8 mouse cellular contexts compared by ENCODE assay signal in the genomic region with DNA sequence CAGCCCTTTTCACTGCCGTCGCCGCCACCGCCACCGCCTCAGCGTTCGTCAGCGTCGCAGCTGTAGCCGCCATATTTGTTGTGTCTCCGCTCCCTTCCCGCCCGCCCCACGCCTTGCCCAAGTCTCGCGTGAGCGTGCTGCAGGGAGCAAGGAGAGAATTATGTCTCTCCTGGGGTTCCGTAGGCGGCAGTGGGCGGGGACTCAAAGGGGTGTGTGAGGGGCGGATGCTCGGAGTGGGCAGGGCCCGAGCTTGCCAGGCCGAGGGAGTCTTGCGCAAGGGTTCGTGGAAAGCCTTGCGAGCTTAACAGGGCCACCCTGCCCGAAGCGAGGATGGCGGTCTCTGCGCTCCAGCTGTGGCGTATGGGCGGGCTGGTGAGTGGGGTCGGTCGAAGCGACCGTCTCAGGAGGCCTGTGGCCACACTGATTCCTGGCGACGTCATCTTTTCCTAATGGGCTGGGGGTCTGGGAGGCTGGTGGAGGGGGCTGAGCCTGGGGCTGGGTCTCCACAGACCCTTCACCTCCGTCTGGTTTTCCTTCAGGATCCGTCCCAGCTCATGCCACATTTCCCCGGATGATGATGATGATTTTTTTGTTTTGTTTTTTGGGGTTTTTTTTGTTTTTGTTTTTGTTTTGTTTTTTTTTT. TPM values are rescaled to one million over a fixed set of nuclear protein-coding genes. Genes with fewer than 3 reads are reported as not detected.
DNase-seq lines count a peak whose midpoint lies in the region; ATAC-seq lines count a peak whose summit lies in the region.

Ikzf5 (minus strand) TSS at position 106 of the 643 bp plus-strand sequence.
Acadsb (plus strand) TSS at position 186 of the 643 bp plus-strand sequence.

- WGBS in lung, embryonic 16.5 days, result under 1% methylated on average over 40 of the region's 42 CpGs

- H3K9me3 ChIP-seq in lung, embryonic 16.5 days (ENCODE audit: control insufficient read depth, low read length), result no peaks in the 10 kb centered on the region

- no peaks in the 10 kb centered on the region for H3K27me3 ChIP-seq in lung, embryonic 16.5 days (ENCODE audit: control insufficient read depth, insufficient read depth, low read depth, low read length)

- H3K4me2 ChIP-seq in lung, embryonic 16.5 days (ENCODE audit: low read depth, low read length), result peak within 1 kb of the TSS; percentile 83

- DNase-seq in MEL-GATA-1-ER (ENCODE audit: extremely low read depth, low read depth), result peak; percentile 88
- DNase-seq in cerebellum, adult 8-10 months, result peak; percentile 99
- peak; percentile 97 for DNase-seq in forelimb bud, embryonic 11.5 days (ENCODE audit: low read depth, low spot score)
- DNase-seq in layer of hippocampus, adult 9-10 months (ENCODE audit: low spot score), result peak; percentile 97
- peak; percentile 98 for DNase-seq in ovary, postnatal 10 days (ENCODE audit: low spot score)
- DNase-seq in thymus, postnatal 10 days (ENCODE audit: low spot score in 2 of 2), result peak; percentile 96 to 99

- H3K27ac ChIP-seq in lung, embryonic 16.5 days (ENCODE audit: low read length), result peak within 1 kb of the TSS; percentile 95

- H3K36me3 ChIP-seq in lung, embryonic 16.5 days (ENCODE audit: control insufficient read depth, insufficient read depth, low read length), result no peaks in the 10 kb centered on the region

- peak; percentile 99 for ATAC-seq in hematopoietic stem cell, adult 5-6 weeks (replicated peaks in 1 of 2; ENCODE audit: insufficient read depth in 1 of 2, low FRiP score in 2 of 2, low TSS enrichment in 1 of 2, low read depth in 1 of 2, poor library complexity in 2 of 2, severe bottlenecking in 2 of 2)
- ATAC-seq in lung, embryonic 16.5 days (ENCODE audit: low read depth), result peak; percentile 97

- H3K9ac ChIP-seq in lung, embryonic 16.5 days (ENCODE audit: low read length), result peak within 1 kb of the TSS; percentile 98

- H3K4me3 ChIP-seq in lung, embryonic 16.5 days (ENCODE audit: low read length), result peak within 1 kb of the TSS; percentile 98

- H3K4me1 ChIP-seq in lung, embryonic 16.5 days (replicated peaks; ENCODE audit: control insufficient read depth, insufficient read depth, low read length), result peaks cover 17% of the 10 kb centered on the region

RNA-seq across cellular contexts. Expression of gene Ikzf5, which starts in this region (rescaled TPM):
- total RNA-seq in hematopoietic stem cell, adult 5-6 weeks (2017), result 24.6 and 25.1 TPM in 2 replicates
- 13.5 and 16.9 TPM in 2 replicates for polyA plus RNA-seq in lung, embryonic 16.5 days (2015; fragmentation: Nextera tagmentation; extraction: Ambion mirVana)

RNA-seq across cellular contexts. Expression of gene Acadsb, which starts in this region (rescaled TPM):
- 37.9 and 48.9 TPM in 2 replicates for total RNA-seq in hematopoietic stem cell, adult 5-6 weeks (2017)
- 198 and 207 TPM in 2 replicates for polyA plus RNA-seq in lung, embryonic 16.5 days (2015; fragmentation: Nextera tagmentation; extraction: Ambion mirVana)

Comparison
In these comparisons a context has a peak if more than half of its experiments do, and no peak if none do; other contexts are left out.
1. Peak in every context shown above with its lines: DNase-seq, ATAC-seq, H3K4me3 ChIP-seq and H3K27ac ChIP-seq.